Mouse (Mus musculus) kidney, adult 2 months (tissue): ENCODE measurements around the gene Slc33a1.

Experiments
- CTCF ChIP-seq: fragments of 200-500 bp; conservative IDR thresholded peaks from 2 replicates; pipeline ENCODE4 v1.5.1; 2011; ENCODE audit warnings: low read depth, mild to moderate bottlenecking, control low read depth, low read length, moderate library complexity, mixed read lengths; ENCODE audit not compliant: insufficient read depth, insufficient read length
- POLR2A ChIP-seq: fragments of 200-500 bp; IDR thresholded peaks from one replicate; pipeline ENCODE4 v1.6.1; 2011; ENCODE audit warnings: low read depth, low read length, control low read depth

DNA sequence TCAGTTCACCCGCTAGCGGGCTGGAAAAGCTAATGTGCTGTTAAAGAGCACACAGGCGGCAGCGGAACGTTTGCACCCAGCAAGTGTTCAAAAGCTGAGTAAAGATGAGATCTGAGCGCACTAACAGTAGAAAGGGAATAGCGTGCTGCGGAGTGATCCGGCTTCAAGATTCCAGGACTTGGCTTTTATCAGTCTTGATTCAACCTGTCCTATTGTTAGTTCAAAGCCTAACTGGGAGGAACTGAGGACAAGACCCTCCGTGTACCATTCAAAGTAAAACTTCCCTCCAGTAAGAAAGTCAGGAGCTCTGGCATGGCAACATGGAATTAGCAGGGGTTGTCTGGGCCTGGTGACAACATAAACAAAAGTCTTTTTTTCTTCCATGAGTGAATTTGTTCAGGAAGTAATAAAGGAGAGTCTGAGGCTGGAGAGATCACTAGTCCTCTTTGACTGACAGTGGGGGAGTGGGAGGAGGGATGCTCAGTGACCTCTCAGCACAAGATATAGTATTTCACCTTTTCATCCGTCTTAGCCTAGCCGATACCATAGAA, 64.5 kb downstream of the Slc33a1 start:
- TF ChIP-seq POLR2A = no peak
- no peak for TF ChIP-seq CTCF
